Comparison of ENCODE assay signal across 9 mouse cellular contexts in the genomic region with DNA sequence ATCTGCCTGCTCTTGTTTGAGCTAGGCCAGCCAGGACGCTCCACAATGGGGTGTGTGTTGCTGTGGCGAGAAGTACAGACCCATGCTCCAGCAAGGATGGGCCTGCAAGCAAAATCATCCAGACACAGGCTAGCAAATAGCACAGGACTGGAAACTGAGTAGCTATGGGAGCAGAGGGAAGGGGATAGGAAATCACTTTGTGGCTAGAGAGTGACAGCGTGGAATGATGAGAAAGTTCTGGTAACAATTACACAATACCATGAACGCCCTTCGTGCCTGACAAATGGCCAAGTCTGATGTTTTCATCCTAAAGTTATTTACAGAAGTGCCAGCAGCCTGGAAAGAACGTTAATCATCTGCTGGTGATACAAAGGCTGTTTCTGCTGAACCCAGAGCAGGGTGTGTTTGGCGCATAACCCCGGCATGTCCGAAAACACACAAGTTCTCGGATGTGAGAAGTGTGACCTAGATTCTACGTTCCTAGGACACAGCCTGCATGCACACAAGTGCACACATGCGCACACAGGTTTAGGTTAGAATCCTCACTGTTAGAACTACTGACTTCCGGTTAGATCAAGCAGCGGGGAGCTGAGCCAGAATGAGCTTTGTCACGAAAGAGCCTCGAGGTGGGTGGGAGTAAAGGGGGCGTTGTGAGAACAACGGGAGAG. TPM values are rescaled to one million over a fixed set of nuclear protein-coding genes. Genes with fewer than 3 reads are reported as not detected.
A peak's percentile ranks its signal among the peaks of the same experiment; 100 is the strongest.
DNase-seq lines count a peak whose midpoint lies in the region; ATAC-seq and TF ChIP-seq lines count a peak whose summit lies in the region.
"Had no signal": no experiment of that assay in that cellular context is flagged by ENCODE, and none has a peak within 500 bp of the region (broad histone marks: within the 10 kb centered on the region; RNA-seq: fewer than 3 reads in every experiment).

No protein-coding gene starts in this region.

- no peak overlapping the region for H3K4me2 ChIP-seq in forebrain, postnatal 0 days (ENCODE audit: low read depth)
- H3K4me2 ChIP-seq in forebrain, embryonic 16.5 days (ENCODE audit: low read length) = no peak overlapping the region
- no peak overlapping the region for H3K4me2 ChIP-seq in embryonic facial prominence, embryonic 12.5 days (replicated peaks)
- no peak overlapping the region for H3K4me2 ChIP-seq in hindbrain, embryonic 14.5 days (replicated peaks)
- H3K4me2 ChIP-seq in liver, embryonic 13.5 days = no peak overlapping the region
- peak overlapping the region; percentile 27; the same call in 1 of the 2 replicates for H3K4me2 ChIP-seq in stomach, embryonic 16.5 days (ENCODE audit: low read depth, low read length)

- ATAC-seq in forebrain, postnatal 0 days = 0 out of 2 replicates have a peak, but pooled peaks have one; percentile 21
- ATAC-seq in forebrain, embryonic 16.5 days = no peak
- ATAC-seq in embryonic facial prominence, embryonic 12.5 days (ENCODE audit: insufficient number of reproducible peaks, insufficient read depth, low FRiP score, low TSS enrichment) = no peak
- ATAC-seq in hindbrain, embryonic 14.5 days (ENCODE audit: low FRiP score) = 0 out of 2 replicates have a peak, but pooled peaks have one; percentile 2
- ATAC-seq in liver, embryonic 13.5 days (ENCODE audit: low read depth) = no peak
- ATAC-seq in stomach, embryonic 16.5 days (ENCODE audit: insufficient read depth, low FRiP score) = peak; percentile 67

- DNase-seq in forebrain, postnatal 0 days = no peak
- peak; percentile 99 for DNase-seq in 3T3-L1 (ENCODE audit: low read depth, low spot score)
- no peak for DNase-seq in hindbrain, embryonic 14.5 days (ENCODE audit: low spot score)
- no peak for DNase-seq in liver, embryonic 13.5 days
- DNase-seq in cerebellum, adult 9-11 months = no peak

- peak overlapping the region; percentile 45; the same call in 1 of the 2 replicates for H3K27ac ChIP-seq in forebrain, postnatal 0 days (ENCODE audit: low read depth, low read length)
- H3K27ac ChIP-seq in forebrain, embryonic 16.5 days (ENCODE audit: low read length) = no peak overlapping the region
- peak overlapping the region; percentile 74 for H3K27ac ChIP-seq in embryonic facial prominence, embryonic 12.5 days
- peak overlapping the region; percentile 64 for H3K27ac ChIP-seq in hindbrain, embryonic 14.5 days
- H3K27ac ChIP-seq in liver, embryonic 13.5 days = peak overlapping the region; percentile 35
- peak overlapping the region; percentile 86 for H3K27ac ChIP-seq in stomach, embryonic 16.5 days (ENCODE audit: low read length)

- TF ChIP-seq CTCF in forebrain, postnatal 0 days (IDR thresholded peaks at IDR 0.05; ENCODE audit: low read depth) = no peak

- peaks cover 18% of the 10 kb centered on the region; the same call in 1 of the 2 replicates for H3K36me3 ChIP-seq in forebrain, postnatal 0 days (ENCODE audit: insufficient read depth)
- H3K36me3 ChIP-seq in forebrain, embryonic 16.5 days (ENCODE audit: control insufficient read depth, insufficient read depth) = 0 out of 2 replicates have a peak, but pooled peaks cover 2% of the 10 kb centered on the region
- peaks cover 17% of the 10 kb centered on the region for H3K36me3 ChIP-seq in embryonic facial prominence, embryonic 12.5 days
- H3K36me3 ChIP-seq in hindbrain, embryonic 14.5 days (replicated peaks; ENCODE audit: control insufficient read depth, insufficient read depth) = peaks cover 10% of the 10 kb centered on the region; the same call in 1 of the 2 replicates
- H3K36me3 ChIP-seq in liver, embryonic 13.5 days = peaks cover 80% of the 10 kb centered on the region
- 0 out of 2 replicates have a peak, but pooled peaks cover 11% of the 10 kb centered on the region for H3K36me3 ChIP-seq in stomach, embryonic 16.5 days (ENCODE audit: control insufficient read depth, insufficient read depth, low read length)

- no peaks in the 10 kb centered on the region for H3K4me1 ChIP-seq in forebrain, postnatal 0 days (ENCODE audit: insufficient read depth)
- H3K4me1 ChIP-seq in forebrain, embryonic 16.5 days (replicated peaks; ENCODE audit: control insufficient read depth, insufficient read depth, low read length) = no peaks in the 10 kb centered on the region; the same call in 1 of the 2 replicates
- H3K4me1 ChIP-seq in embryonic facial prominence, embryonic 12.5 days = peaks cover 6% of the 10 kb centered on the region; the same call in 1 of the 2 replicates
- H3K4me1 ChIP-seq in hindbrain, embryonic 14.5 days (replicated peaks; ENCODE audit: control insufficient read depth, insufficient read depth, low read length) = peaks cover 4% of the 10 kb centered on the region
- H3K4me1 ChIP-seq in liver, embryonic 13.5 days (replicated peaks) = peaks cover 81% of the 10 kb centered on the region
- peaks cover 15% of the 10 kb centered on the region for H3K4me1 ChIP-seq in stomach, embryonic 16.5 days (ENCODE audit: control insufficient read depth, insufficient read depth, low read length)

- no peaks in the 10 kb centered on the region for H3K27me3 ChIP-seq in forebrain, postnatal 0 days (ENCODE audit: insufficient read depth, low read length)
- H3K27me3 ChIP-seq in forebrain, embryonic 16.5 days (replicated peaks; ENCODE audit: control insufficient read depth, insufficient read depth, low read length) = no peaks in the 10 kb centered on the region
- no peaks in the 10 kb centered on the region for H3K27me3 ChIP-seq in embryonic facial prominence, embryonic 12.5 days
- H3K27me3 ChIP-seq in hindbrain, embryonic 14.5 days (ENCODE audit: control insufficient read depth, insufficient read depth, low read length) = no peaks in the 10 kb centered on the region
- H3K27me3 ChIP-seq in liver, embryonic 13.5 days = no peaks in the 10 kb centered on the region
- H3K27me3 ChIP-seq in stomach, embryonic 16.5 days (ENCODE audit: control insufficient read depth, insufficient read depth, low read length) = no peaks in the 10 kb centered on the region
- H3K27me3 ChIP-seq: CH12.LX had no signal

- WGBS in forebrain, postnatal 0 days = 64% methylated on average over 18 of the region's 18 CpGs
- WGBS in forebrain, embryonic 16.5 days = 68% methylated on average over 18 of the region's 18 CpGs
- 64% methylated on average over 18 of the region's 18 CpGs for WGBS in embryonic facial prominence, embryonic 12.5 days
- 63% methylated on average over 18 of the region's 18 CpGs for WGBS in hindbrain, embryonic 14.5 days
- 78% methylated on average over 18 of the region's 18 CpGs for WGBS in liver, embryonic 13.5 days (ENCODE audit: insufficient replicate concordance)
- WGBS in stomach, embryonic 16.5 days = 29% methylated on average over 18 of the region's 18 CpGs

- H3K4me3 ChIP-seq in forebrain, postnatal 0 days (ENCODE audit: low read depth, low read length) = no peak overlapping the region
- no peak overlapping the region for H3K4me3 ChIP-seq in forebrain, embryonic 16.5 days (replicated peaks; ENCODE audit: low read length)
- H3K4me3 ChIP-seq in embryonic facial prominence, embryonic 12.5 days = no peak overlapping the region
- no peak overlapping the region for H3K4me3 ChIP-seq in hindbrain, embryonic 14.5 days (replicated peaks; ENCODE audit: low read length)
- H3K4me3 ChIP-seq in liver, embryonic 13.5 days (replicated peaks) = no peak overlapping the region
- H3K4me3 ChIP-seq in stomach, embryonic 16.5 days (replicated peaks; ENCODE audit: low read length) = no peak overlapping the region

- no peak overlapping the region for H3K9ac ChIP-seq in forebrain, postnatal 0 days
- H3K9ac ChIP-seq in forebrain, embryonic 16.5 days (replicated peaks; ENCODE audit: low read depth, low read length) = no peak overlapping the region
- no peak overlapping the region for H3K9ac ChIP-seq in embryonic facial prominence, embryonic 12.5 days
- H3K9ac ChIP-seq in hindbrain, embryonic 14.5 days = no peak overlapping the region
- no peak overlapping the region for H3K9ac ChIP-seq in liver, embryonic 13.5 days
- peak overlapping the region; percentile 54; the same call in 1 of the 2 replicates for H3K9ac ChIP-seq in stomach, embryonic 16.5 days (ENCODE audit: low read length)

- no peaks in the 10 kb centered on the region for H3K9me3 ChIP-seq in forebrain, postnatal 0 days (ENCODE audit: low read length)
- no peaks in the 10 kb centered on the region for H3K9me3 ChIP-seq in forebrain, embryonic 16.5 days (ENCODE audit: control insufficient read depth, low read length)
- H3K9me3 ChIP-seq in embryonic facial prominence, embryonic 12.5 days = 0 out of 2 replicates have a peak, but pooled peaks cover 2% of the 10 kb centered on the region
- H3K9me3 ChIP-seq in hindbrain, embryonic 14.5 days (ENCODE audit: control insufficient read depth, low read length) = no peaks in the 10 kb centered on the region
- H3K9me3 ChIP-seq in liver, embryonic 13.5 days (replicated peaks) = no peaks in the 10 kb centered on the region
- H3K9me3 ChIP-seq in stomach, embryonic 16.5 days (replicated peaks; ENCODE audit: control insufficient read depth, low read length) = no peaks in the 10 kb centered on the region

RNA-seq across cellular contexts. Expression of a gene that starts 10.0 kb away (rescaled TPM):
- total RNA-seq in forebrain, postnatal 0 days (2014; rRNA removed) = 9.7 and 11.5 TPM in 2 replicates
- 28.0 and 34.4 TPM in 2 replicates for polyA plus RNA-seq in forebrain, postnatal 0 days (2015; fragmentation: Nextera tagmentation; extraction: Ambion mirVana)
- 24.0 and 27.8 TPM in 2 replicates for polyA plus RNA-seq in forebrain, embryonic 16.5 days (2015; fragmentation: Nextera tagmentation; extraction: Ambion mirVana)
- 15.7 and 19.8 TPM in 2 replicates for polyA plus RNA-seq in embryonic facial prominence, embryonic 12.5 days (2016; fragmentation: Nextera tagmentation; extraction: Ambion mirVana)
- 26.0 and 28.2 TPM in 2 replicates for polyA plus RNA-seq in hindbrain, embryonic 14.5 days (2014; fragmentation: Nextera tagmentation; extraction: Ambion mirVana)
- polyA plus RNA-seq in liver, embryonic 13.5 days (2015; fragmentation: Nextera tagmentation; extraction: Ambion mirVana) = 105 and 112 TPM in 2 replicates
- 19.2 and 23.7 TPM in 2 replicates for polyA plus RNA-seq in stomach, embryonic 16.5 days (2015; fragmentation: Nextera tagmentation; extraction: Ambion mirVana)

RNA-seq across cellular contexts. Expression of a gene that starts 10.4 kb away (rescaled TPM):
- total RNA-seq in forebrain, postnatal 0 days (2014; rRNA removed) = 65.6 and 68.4 TPM in 2 replicates
- 79.9 and 105 TPM in 2 replicates for polyA plus RNA-seq in forebrain, postnatal 0 days (2015; fragmentation: Nextera tagmentation; extraction: Ambion mirVana)
- polyA plus RNA-seq in forebrain, embryonic 16.5 days (2015; fragmentation: Nextera tagmentation; extraction: Ambion mirVana) = 88.8 and 98.1 TPM in 2 replicates
- 56.1 and 59.7 TPM in 2 replicates for polyA plus RNA-seq in embryonic facial prominence, embryonic 12.5 days (2016; fragmentation: Nextera tagmentation; extraction: Ambion mirVana)
- 91.6 and 99.4 TPM in 2 replicates for polyA plus RNA-seq in hindbrain, embryonic 14.5 days (2014; fragmentation: Nextera tagmentation; extraction: Ambion mirVana)
- polyA plus RNA-seq in liver, embryonic 13.5 days (2015; fragmentation: Nextera tagmentation; extraction: Ambion mirVana) = 109 and 110 TPM in 2 replicates
- 105 and 119 TPM in 2 replicates for polyA plus RNA-seq in stomach, embryonic 16.5 days (2015; fragmentation: Nextera tagmentation; extraction: Ambion mirVana)

Comparison
In these comparisons a context has a peak if more than half of its experiments do, and no peak if none do; other contexts are left out.
1. ATAC-seq: peak in forebrain, postnatal 0 days (single experiment), hindbrain, embryonic 14.5 days (single experiment) and stomach, embryonic 16.5 days (single experiment); none in forebrain, embryonic 16.5 days (single experiment), embryonic facial prominence, embryonic 12.5 days (single experiment) and liver, embryonic 13.5 days (single experiment).